Mouse (Mus musculus): ENCODE measurements around the gene Arhgap21.
A peak's percentile ranks its signal among the peaks of the same experiment; 100 is the strongest.

Gene Arhgap21

GRCm38 (mm10) chr2:20968441-20969200 lies at the start of gene Arhgap21:
Gene Arhgap21, minus strand, starts transcription at chr2:20968881.
- peak; percentile 56 for ATAC-seq (ENCODE audit: low TSS enrichment)

- no peak for ATAC-seq (ENCODE audit: low TSS enrichment)
Observed at GRCm38 (mm10) chr2:21016589-21016988, 47.9 kb upstream of the Arhgap21 start.

- ATAC-seq (ENCODE audit: low TSS enrichment), result no peak
Observed at GRCm38 (mm10) chr2:21010806-21011397, 42.2 kb upstream of the Arhgap21 start.

GRCm38 (mm10) chr2:21010219-21010618 lies 41.5 kb upstream of the Arhgap21 start:
- peak; percentile 75 for ATAC-seq (ENCODE audit: low TSS enrichment)

GRCm38 (mm10) chr2:21009258-21010140 lies 40.8 kb upstream of the Arhgap21 start:
- ATAC-seq (ENCODE audit: low TSS enrichment), result no peak

- peak; percentile 72 for ATAC-seq (ENCODE audit: low TSS enrichment)
Observed at GRCm38 (mm10) chr2:21002538-21002937, 33.9 kb upstream of the Arhgap21 start.

GRCm38 (mm10) chr2:21001156-21001555 lies 32.5 kb upstream of the Arhgap21 start:
- ATAC-seq (ENCODE audit: low TSS enrichment), result no peak

- peak; percentile 62; the same call in 1 of the 2 replicates for ATAC-seq (ENCODE audit: low TSS enrichment)
Observed at GRCm38 (mm10) chr2:20995547-20995946, 26.9 kb upstream of the Arhgap21 start.

GRCm38 (mm10) chr2:20991508-20991907 lies 22.8 kb upstream of the Arhgap21 start:
- no peak for ATAC-seq (ENCODE audit: low TSS enrichment)

- no peak for ATAC-seq (ENCODE audit: low TSS enrichment)
Observed at GRCm38 (mm10) chr2:20990907-20991306, 22.2 kb upstream of the Arhgap21 start.

GRCm38 (mm10) chr2:20990056-20990455 lies 21.4 kb upstream of the Arhgap21 start:
- no peak for ATAC-seq (ENCODE audit: low TSS enrichment)

- no peak for ATAC-seq (ENCODE audit: low TSS enrichment)
Observed at GRCm38 (mm10) chr2:20987822-20988221, 19.1 kb upstream of the Arhgap21 start.

- ATAC-seq (ENCODE audit: low TSS enrichment), result no peak
Observed at GRCm38 (mm10) chr2:20978726-20979125, 10.0 kb upstream of the Arhgap21 start.

- ATAC-seq (ENCODE audit: low TSS enrichment), result no peak
Observed at GRCm38 (mm10) chr2:20977051-20977450, 8.4 kb upstream of the Arhgap21 start.

- peak; percentile 51; the same call in 1 of the 2 replicates for ATAC-seq (ENCODE audit: low TSS enrichment)
Observed at GRCm38 (mm10) chr2:20973513-20973912, 4.8 kb upstream of the Arhgap21 start.

GRCm38 (mm10) chr2:20972180-20972579 lies 3.5 kb upstream of the Arhgap21 start:
- ATAC-seq (ENCODE audit: low TSS enrichment), result no peak

- ATAC-seq (ENCODE audit: low TSS enrichment), result no peak
Observed at GRCm38 (mm10) chr2:20971628-20972027, 2.9 kb upstream of the Arhgap21 start.

GRCm38 (mm10) chr2:20969201-20970200 lies 820 bp upstream of the Arhgap21 start:
- peak; percentile 84 for ATAC-seq (ENCODE audit: low TSS enrichment)

GRCm38 (mm10) chr2:20967646-20968351 lies 882 bp downstream of the Arhgap21 start:
- ATAC-seq (ENCODE audit: low TSS enrichment), result 0 out of 2 replicates have a peak, but pooled peaks have one; percentile 2

GRCm38 (mm10) chr2:20967101-20967645 lies 1.5 kb downstream of the Arhgap21 start:
- ATAC-seq (ENCODE audit: low TSS enrichment), result no peak
